Mouse (Mus musculus): Measurements from ENCODE around the gene Apool. TPM values are rescaled to one million over a fixed set of nuclear protein-coding genes. Genes with fewer than 3 reads are reported as not detected.

Gene Apool
- polyA plus RNA-seq (2011; ENCODE audit: insufficient read depth, insufficient read length, low read depth, missing spikeins): 40.7 and 42.7 TPM in 2 replicates

- Histone ChIP-seq H3K4me1 (ENCODE audit: control insufficient read depth, insufficient read depth, low read length) (no peaks in the 10 kb centered on the region), H3K27me3 (ENCODE audit: control insufficient read depth, insufficient read depth, low read length, poor library complexity, severe bottlenecking) (no peaks in the 10 kb centered on the region), H3K4me3 (ENCODE audit: low read depth, low read length) (peak within 1 kb of the TSS; percentile 96), H3K9me3 (replicated peaks; ENCODE audit: control insufficient read depth, insufficient read depth, low read length, poor library complexity, severe bottlenecking) (no peaks in the 10 kb centered on the region), H3K27ac (ENCODE audit: insufficient read depth, low read length) (no peak within 1 kb of the TSS), H3K36me3 (ENCODE audit: control insufficient read depth, insufficient read depth, low read length, poor library complexity, severe bottlenecking) (no peaks in the 10 kb centered on the region), H3K9ac (ENCODE audit: low read depth, poor library complexity, severe bottlenecking) (peak within 1 kb of the TSS; percentile 97)
- TF ChIP-seq POLR2A (IDR thresholded peaks at IDR 0.05; ENCODE audit: insufficient read depth, low read length): no peak
- no peak for TF ChIP-seq CTCF (IDR thresholded peaks at IDR 0.05; ENCODE audit: low read depth, low read length)
- no peak for TF ChIP-seq EP300 (IDR thresholded peaks at IDR 0.05; ENCODE audit: insufficient read depth, low read depth, low read length)
Measured at GRCm38 (mm10) chrX:112310804-112311530, at the start of gene Apool. Gene Apool, plus strand, starts transcription at chrX:112311334.

DNA sequence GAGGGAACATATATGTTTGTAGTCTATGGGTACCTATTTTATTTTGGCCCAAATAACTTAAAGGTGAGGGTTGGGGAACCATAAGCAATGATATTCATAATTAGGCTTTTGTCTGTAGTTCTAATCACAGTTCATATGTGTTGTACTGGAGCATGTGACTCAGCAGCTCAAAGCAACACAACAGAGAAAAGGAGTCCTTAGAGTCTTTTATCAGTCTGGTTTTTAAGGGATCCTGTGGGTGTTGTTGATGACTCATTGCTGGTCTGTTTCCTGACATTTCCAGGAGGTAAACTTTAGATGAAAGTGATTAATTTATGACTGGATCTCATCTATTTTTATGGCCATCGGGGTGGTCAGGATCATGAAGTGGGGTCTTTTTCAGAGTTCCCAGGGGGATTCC is 37.6 kb upstream of the Apool start:
- H3K27ac ChIP-seq (ENCODE audit: insufficient read depth, low read length): no peak overlapping the region
- no peaks in the 10 kb centered on the region for H3K27me3 ChIP-seq (ENCODE audit: control insufficient read depth, insufficient read depth, low read length, poor library complexity, severe bottlenecking)
- TF ChIP-seq CTCF (IDR thresholded peaks at IDR 0.05; ENCODE audit: low read depth, low read length) (no peak), POLR2A (IDR thresholded peaks at IDR 0.05; ENCODE audit: insufficient read depth, low read length) (no peak), EP300 (IDR thresholded peaks at IDR 0.05; ENCODE audit: insufficient read depth, low read depth, low read length) (no peak)
- no peaks in the 10 kb centered on the region for H3K9me3 ChIP-seq (replicated peaks; ENCODE audit: control insufficient read depth, insufficient read depth, low read length, poor library complexity, severe bottlenecking)
- no peak overlapping the region for H3K4me3 ChIP-seq (ENCODE audit: low read depth, low read length)
- no peaks in the 10 kb centered on the region for H3K36me3 ChIP-seq (ENCODE audit: control insufficient read depth, insufficient read depth, low read length, poor library complexity, severe bottlenecking)
- no peak overlapping the region for H3K9ac ChIP-seq (ENCODE audit: low read depth, poor library complexity, severe bottlenecking)
- H3K4me1 ChIP-seq (ENCODE audit: control insufficient read depth, insufficient read depth, low read length): no peaks in the 10 kb centered on the region

DNA sequence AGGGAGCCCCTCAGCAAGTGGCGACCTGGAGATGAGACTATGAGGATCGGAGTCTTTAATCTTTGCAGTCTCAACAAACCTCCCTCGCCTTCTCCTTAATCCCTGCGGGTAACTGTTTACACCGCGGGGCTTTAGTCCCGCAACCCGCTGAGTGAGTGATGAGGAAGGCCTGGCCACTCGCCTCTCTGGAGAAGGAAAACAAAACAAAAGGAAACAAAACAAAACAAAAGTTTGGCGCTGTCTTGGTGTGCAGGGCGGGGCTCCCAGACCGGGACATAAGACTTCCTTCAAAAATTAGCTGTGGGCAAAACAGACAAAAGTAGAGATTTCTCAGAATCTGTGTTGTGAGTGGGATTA is 375 bp downstream of the Apool start:
- Histone ChIP-seq H3K4me3 (ENCODE audit: low read depth, low read length) (peak overlapping the region; percentile 96), H3K9ac (ENCODE audit: low read depth, poor library complexity, severe bottlenecking) (peak overlapping the region; percentile 97), H3K36me3 (ENCODE audit: control insufficient read depth, insufficient read depth, low read length, poor library complexity, severe bottlenecking) (no peaks in the 10 kb centered on the region), H3K27ac (ENCODE audit: insufficient read depth, low read length) (no peak overlapping the region), H3K9me3 (replicated peaks; ENCODE audit: control insufficient read depth, insufficient read depth, low read length, poor library complexity, severe bottlenecking) (no peaks in the 10 kb centered on the region), H3K4me1 (ENCODE audit: control insufficient read depth, insufficient read depth, low read length) (no peaks in the 10 kb centered on the region), H3K27me3 (ENCODE audit: control insufficient read depth, insufficient read depth, low read length, poor library complexity, severe bottlenecking) (no peaks in the 10 kb centered on the region)
- TF ChIP-seq POLR2A (IDR thresholded peaks at IDR 0.05; ENCODE audit: insufficient read depth, low read length) (no peak), EP300 (IDR thresholded peaks at IDR 0.05; ENCODE audit: insufficient read depth, low read depth, low read length) (no peak), CTCF (IDR thresholded peaks at IDR 0.05; ENCODE audit: low read depth, low read length) (no peak)

DNA sequence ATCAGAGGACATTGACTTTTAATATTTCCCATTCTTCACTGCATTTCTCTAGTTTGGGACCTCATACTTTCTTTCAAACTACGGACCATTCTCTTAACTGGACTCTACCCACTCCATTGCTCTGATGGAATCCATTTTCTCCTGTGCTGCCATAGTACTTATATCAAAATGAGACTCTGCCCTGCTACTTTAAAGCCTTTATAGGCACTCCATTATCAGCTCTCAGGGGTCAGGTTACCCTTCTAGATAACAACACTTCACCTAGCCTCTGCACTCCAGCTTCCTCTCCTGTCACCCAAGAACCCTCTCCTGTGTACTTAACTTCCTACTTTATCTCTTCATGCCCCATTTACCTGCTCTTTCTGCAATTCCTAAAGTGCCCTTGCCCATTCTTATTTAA is 960 bp downstream of the Apool start:
- Histone ChIP-seq H3K27ac (ENCODE audit: insufficient read depth, low read length) (no peak overlapping the region), H3K9ac (ENCODE audit: low read depth, poor library complexity, severe bottlenecking) (no peak overlapping the region)

GRCm38 (mm10) chrX:112320273-112320672 is 9.1 kb downstream of the Apool start:
- no peak overlapping the region for H3K4me3 ChIP-seq (ENCODE audit: low read depth, low read length)
- H3K36me3 ChIP-seq (ENCODE audit: control insufficient read depth, insufficient read depth, low read length, poor library complexity, severe bottlenecking): no peaks in the 10 kb centered on the region
- no peak overlapping the region for H3K9ac ChIP-seq (ENCODE audit: low read depth, poor library complexity, severe bottlenecking)
- no peak overlapping the region for H3K27ac ChIP-seq (ENCODE audit: insufficient read depth, low read length)
- no peak for TF ChIP-seq CTCF (IDR thresholded peaks at IDR 0.05; ENCODE audit: low read depth, low read length)
- TF ChIP-seq EP300 (IDR thresholded peaks at IDR 0.05; ENCODE audit: insufficient read depth, low read depth, low read length): no peak
- TF ChIP-seq POLR2A (IDR thresholded peaks at IDR 0.05; ENCODE audit: insufficient read depth, low read length): no peak
- no peaks in the 10 kb centered on the region for H3K9me3 ChIP-seq (replicated peaks; ENCODE audit: control insufficient read depth, insufficient read depth, low read length, poor library complexity, severe bottlenecking)
- H3K4me1 ChIP-seq (ENCODE audit: control insufficient read depth, insufficient read depth, low read length): no peaks in the 10 kb centered on the region
- no peaks in the 10 kb centered on the region for H3K27me3 ChIP-seq (ENCODE audit: control insufficient read depth, insufficient read depth, low read length, poor library complexity, severe bottlenecking)

More for the DNA sequence above, 960 bp downstream of the Apool start:
- H3K4me3 ChIP-seq (ENCODE audit: low read depth, low read length): no peak overlapping the region
- H3K4me1 ChIP-seq (ENCODE audit: control insufficient read depth, insufficient read depth, low read length): no peaks in the 10 kb centered on the region
- TF ChIP-seq POLR2A (IDR thresholded peaks at IDR 0.05; ENCODE audit: insufficient read depth, low read length) (no peak), EP300 (IDR thresholded peaks at IDR 0.05; ENCODE audit: insufficient read depth, low read depth, low read length) (no peak), CTCF (IDR thresholded peaks at IDR 0.05; ENCODE audit: low read depth, low read length) (no peak)
- no peaks in the 10 kb centered on the region for H3K9me3 ChIP-seq (replicated peaks; ENCODE audit: control insufficient read depth, insufficient read depth, low read length, poor library complexity, severe bottlenecking)
- no peaks in the 10 kb centered on the region for H3K36me3 ChIP-seq (ENCODE audit: control insufficient read depth, insufficient read depth, low read length, poor library complexity, severe bottlenecking)
- H3K27me3 ChIP-seq (ENCODE audit: control insufficient read depth, insufficient read depth, low read length, poor library complexity, severe bottlenecking): no peaks in the 10 kb centered on the region

- Histone ChIP-seq H3K27me3 (ENCODE audit: control insufficient read depth, insufficient read depth, low read length, poor library complexity, severe bottlenecking) (no peaks in the 10 kb centered on the region), H3K9ac (ENCODE audit: low read depth, poor library complexity, severe bottlenecking) (no peak overlapping the region), H3K27ac (ENCODE audit: insufficient read depth, low read length) (no peak overlapping the region), H3K9me3 (replicated peaks; ENCODE audit: control insufficient read depth, insufficient read depth, low read length, poor library complexity, severe bottlenecking) (no peaks in the 10 kb centered on the region), H3K36me3 (ENCODE audit: control insufficient read depth, insufficient read depth, low read length, poor library complexity, severe bottlenecking) (no peaks in the 10 kb centered on the region), H3K4me3 (ENCODE audit: low read depth, low read length) (no peak overlapping the region), H3K4me1 (ENCODE audit: control insufficient read depth, insufficient read depth, low read length) (no peaks in the 10 kb centered on the region)
- TF ChIP-seq POLR2A (IDR thresholded peaks at IDR 0.05; ENCODE audit: insufficient read depth, low read length) (no peak), CTCF (IDR thresholded peaks at IDR 0.05; ENCODE audit: low read depth, low read length) (no peak), EP300 (IDR thresholded peaks at IDR 0.05; ENCODE audit: insufficient read depth, low read depth, low read length) (no peak)
Measured at GRCm38 (mm10) chrX:112339486-112339885, 28.4 kb downstream of the Apool start.
